Mouse (Mus musculus): ENCODE data around the gene Taf6l.
A peak's percentile ranks its signal among the peaks of the same experiment; 100 is the strongest.

Taf6l gene

GRCm38 (mm10) chr19:8786008-8786781, at the start of gene Taf6l:
Gene Taf6l, minus strand, starts transcription at chr19:8786417.
- DNase-seq: peak; percentile 88

DNA sequence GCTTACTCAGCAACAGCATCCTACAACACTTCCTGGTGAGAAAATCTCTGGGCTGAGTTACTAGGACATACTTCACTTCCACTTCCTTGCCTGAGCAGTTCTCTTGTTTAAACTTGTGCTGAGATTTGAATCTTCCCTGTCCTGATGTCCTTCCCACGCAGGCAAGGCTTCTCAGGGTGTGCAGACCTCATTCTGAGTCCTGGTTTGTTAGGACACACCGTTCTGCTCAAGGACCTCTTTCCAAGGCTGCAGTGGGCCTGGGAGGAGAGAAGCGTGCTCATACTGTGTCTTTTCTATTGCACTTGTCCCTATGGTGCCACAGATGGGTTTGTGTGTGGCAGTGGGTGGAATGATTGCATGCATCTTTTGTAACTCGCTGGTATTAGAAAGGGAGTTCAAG, 46.8 kb upstream of the Taf6l start:
- DNase-seq: no peak

DNA sequence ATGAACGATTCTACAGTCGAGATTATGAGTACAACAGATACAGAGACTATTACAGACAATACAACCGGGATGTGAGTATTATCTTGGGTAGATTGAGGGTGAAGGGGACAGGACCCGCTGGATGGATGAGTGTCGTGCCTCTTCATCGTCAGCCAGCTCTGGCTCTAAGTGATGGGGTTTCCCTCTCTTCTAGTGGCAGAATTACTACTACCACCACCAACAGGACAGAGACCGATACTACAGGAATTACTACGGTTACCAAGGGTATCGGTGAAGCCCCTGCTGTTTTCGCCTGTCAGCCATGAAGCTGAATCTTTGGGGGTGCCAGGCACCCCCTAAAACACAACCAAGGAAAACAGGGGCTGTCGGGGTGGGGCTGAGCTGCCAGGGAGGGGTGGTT, 45.0 kb upstream of the Taf6l start:
- no peak for DNase-seq

DNA sequence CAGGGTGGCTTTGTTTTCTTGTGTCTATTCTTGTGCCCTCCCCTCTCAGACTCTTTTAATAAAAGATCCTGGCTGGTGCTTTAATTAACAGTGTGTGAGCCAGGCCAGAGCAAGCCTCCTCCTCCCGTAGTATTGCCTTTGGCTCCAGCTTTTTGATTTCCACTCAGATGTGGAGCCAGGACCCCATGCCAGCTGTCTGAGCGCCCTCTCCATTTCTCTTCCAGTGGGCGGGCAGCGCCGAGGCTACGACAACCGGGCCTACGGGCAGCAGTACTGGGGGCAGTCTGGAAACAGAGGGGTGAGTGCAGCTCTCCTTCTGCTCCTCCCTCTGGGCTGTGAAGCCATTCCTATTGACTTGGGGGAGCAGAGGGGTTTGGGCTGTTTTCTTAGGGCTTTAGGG, 44.4 kb upstream of the Taf6l start:
- no peak for DNase-seq

DNA sequence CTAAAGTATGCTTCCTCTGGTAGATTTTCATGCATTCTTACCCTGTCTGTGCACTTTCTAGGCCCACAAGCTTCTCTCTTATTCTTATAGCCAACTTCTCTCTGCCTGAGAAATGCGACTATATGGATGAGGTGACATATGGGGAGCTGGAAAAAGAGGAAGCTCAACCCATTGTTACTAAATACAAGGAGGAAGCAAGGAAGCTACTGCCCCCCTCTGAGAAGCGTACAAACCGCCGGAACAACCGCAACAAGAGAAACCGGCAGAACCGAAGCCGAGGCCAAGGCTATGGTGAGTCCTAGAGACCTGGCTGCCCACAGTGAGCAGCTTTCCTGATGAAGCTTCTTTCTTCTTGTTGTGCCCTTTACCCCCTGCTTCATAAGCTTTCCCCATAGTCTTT, 43.4 kb upstream of the Taf6l start, which contains the start of gene AC129217.1:
AC129217.1 (plus strand) TSS at position 114 of the 400 bp plus-strand sequence.
- no peak for DNase-seq

DNA sequence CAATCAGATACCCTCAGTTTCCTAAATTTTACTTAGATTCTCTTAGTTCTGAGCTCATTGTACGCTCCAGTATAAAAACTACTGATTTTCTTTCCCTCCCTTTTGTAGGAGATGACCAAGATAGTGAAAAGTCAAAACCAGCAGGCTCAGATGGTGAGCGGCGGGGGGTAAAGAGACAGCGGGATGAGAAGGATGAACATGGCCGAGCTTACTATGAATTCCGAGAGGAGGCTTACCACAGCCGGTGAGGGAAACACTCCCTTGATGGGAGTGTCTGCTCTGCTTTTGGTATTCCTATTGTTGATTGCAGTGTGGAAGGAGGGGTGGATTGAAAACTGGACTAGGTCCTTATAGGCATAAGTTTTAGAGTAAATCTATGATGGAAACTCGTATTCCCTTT, 36.5 kb upstream of the Taf6l start:
- no peak for DNase-seq

- no peak for DNase-seq
These were observed 34.9 kb upstream of the Taf6l start for GRCm38 (mm10) chr19:8821146-8821545.

- peak; percentile 50 for DNase-seq
These were observed 34.3 kb upstream of the Taf6l start for GRCm38 (mm10) chr19:8820424-8820956.

- peak; percentile 98 for DNase-seq
These were observed 33.6 kb upstream of the Taf6l start, which contains the start of gene Hnrnpul2 for GRCm38 (mm10) chr19:8819596-8820423. Gene Hnrnpul2, plus strand, starts transcription at chr19:8820010.

GRCm38 (mm10) chr19:8818801-8819595, 32.8 kb upstream of the Taf6l start, which contains the start of gene Ttc9c:
Gene Ttc9c, minus strand, starts transcription at chr19:8819333.
- DNase-seq: peak; percentile 92

- no peak for DNase-seq
These were observed 32.1 kb upstream of the Taf6l start for GRCm38 (mm10) chr19:8818301-8818798.

GRCm38 (mm10) chr19:8817001-8817400, 30.8 kb upstream of the Taf6l start:
- no peak for DNase-seq

DNA sequence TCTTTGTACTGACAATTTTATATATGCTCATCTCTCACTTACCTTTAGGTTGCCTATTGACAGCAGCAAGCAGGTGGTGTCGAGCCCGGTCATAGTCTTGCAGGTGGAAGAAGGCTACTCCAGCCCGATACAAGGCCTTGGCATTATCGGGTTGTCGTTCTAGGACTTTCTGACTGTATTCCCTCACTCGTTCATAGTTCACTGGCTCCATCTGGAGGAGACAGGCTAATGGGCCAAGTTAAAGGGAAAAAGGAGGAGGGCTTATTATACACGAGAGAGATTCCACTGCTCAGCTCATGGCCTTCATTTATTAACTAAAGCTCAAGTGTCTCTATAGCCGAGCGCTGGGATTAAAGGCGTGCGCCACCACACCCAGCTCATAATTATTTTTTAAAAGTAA, 29.6 kb upstream of the Taf6l start:
- DNase-seq: no peak

GRCm38 (mm10) chr19:8806810-8807209, 20.6 kb upstream of the Taf6l start:
- no peak for DNase-seq

DNA sequence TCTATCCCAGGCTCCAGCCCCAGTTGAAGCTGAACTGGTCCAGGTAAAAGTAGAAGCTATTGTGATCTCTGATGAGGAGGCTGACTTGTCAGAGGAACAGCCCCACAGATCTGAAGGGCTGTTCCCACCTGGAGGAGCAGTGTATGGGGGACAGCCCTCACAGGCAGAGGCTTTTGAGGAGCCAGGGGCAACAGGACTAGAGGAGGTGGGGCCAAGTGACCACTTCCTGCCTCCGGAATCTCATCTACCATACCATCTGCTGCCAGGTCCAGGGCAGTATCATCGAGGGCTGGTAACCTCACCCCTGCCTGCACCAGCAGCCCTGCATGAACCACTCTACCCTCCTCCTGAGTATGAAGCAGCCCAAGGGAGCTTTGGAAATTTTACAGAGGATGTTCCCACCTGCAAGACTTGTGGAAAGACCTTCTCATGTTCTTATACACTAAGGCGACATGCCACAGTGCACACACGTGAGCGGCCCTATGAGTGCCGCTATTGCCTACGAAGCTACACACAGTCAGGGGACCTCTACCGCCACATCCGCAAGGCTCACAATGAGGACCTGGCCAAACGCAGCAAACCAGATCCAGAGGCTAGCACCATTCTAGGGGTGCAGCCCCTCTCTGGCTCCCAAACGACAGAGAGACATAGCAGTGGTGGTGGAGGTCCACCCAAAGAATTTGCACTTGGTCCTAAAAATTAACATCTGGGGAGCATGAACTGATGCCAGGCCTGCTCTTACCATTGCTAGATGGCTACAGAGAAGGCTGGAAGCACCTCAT, 17.9 kb upstream of the Taf6l start:
- no peak for DNase-seq

DNA sequence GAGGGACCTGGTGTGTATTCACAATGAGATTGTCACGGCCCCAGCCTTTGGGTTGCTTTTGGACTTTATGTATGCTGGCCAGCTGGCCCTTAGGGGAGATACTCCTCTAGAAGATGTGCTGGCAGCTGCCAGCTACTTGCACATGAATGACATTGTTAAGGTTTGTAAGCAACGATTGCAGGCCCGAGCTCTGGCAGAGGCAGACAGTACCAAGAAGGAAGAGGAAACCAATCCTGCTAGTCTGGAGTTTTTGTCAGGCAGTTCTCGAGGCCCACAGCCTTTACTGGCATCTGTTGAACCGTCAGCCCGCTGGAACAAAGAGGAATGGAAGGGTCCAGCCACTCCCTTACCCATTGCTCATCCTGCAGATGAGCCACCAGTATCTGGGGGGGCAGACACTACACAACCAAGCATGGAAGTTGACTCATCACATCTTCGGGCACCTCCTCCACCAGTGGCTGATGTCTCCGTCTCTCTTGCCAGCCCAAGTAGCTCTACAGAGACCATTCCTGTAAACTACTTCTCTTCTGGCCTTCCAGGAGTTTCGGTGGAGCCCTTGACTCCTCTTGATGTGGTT, 17.1 kb upstream of the Taf6l start:
- DNase-seq: no peak

DNA sequence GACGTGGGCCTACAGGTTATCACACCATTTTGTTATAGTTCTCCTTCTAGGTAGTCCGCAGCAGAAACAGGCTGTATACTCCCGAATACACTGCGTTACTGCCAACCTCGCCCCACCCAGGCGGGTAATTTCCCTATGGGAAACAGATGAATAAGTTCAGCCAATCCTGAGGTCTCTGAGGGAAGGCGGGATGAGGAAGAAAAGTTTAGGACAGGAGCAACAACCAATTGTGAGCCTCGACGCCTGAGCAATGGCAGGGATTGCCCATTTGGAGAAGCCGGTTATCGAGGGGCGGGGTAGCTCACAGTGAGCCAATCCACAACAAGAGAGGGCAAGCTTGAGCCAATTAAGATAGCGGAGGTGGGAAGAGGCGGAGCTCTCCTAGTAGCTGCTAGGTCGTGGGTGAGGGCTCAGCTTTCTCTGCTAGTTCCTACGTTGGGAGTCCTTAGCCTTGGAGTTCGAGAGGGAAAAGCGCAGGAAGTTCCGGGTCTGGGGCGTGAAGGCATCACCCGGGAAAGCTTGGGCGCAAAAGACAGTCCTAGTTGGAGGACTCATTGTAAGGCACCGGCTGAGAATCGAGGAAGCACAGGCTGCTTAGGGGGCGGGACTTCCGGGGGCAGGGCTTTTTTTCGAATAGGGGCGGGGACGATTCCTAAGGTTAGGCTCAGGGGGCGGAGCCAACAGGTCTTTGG, 16.1 kb upstream of the Taf6l start, which contains the start of gene Zbtb3:
Zbtb3 (plus strand) TSS at position 426 of the 692 bp plus-strand sequence.
- peak; percentile 86 for DNase-seq

GRCm38 (mm10) chr19:8798947-8799315, 12.7 kb upstream of the Taf6l start:
- DNase-seq: no peak

- DNase-seq: peak; percentile 85
These were observed 12.2 kb upstream of the Taf6l start, which contains the start of gene Polr2g for GRCm38 (mm10) chr19:8798264-8798946. Gene Polr2g, minus strand, starts transcription at chr19:8798577.

- no peak for DNase-seq
These were observed 4.0 kb upstream of the Taf6l start for GRCm38 (mm10) chr19:8790171-8790570.
